Mouse (Mus musculus): ENCODE measurements around the gene Armc2.

Armc2 gene

GRCm38 (mm10) chr10:42018016-42018949 lies at the start of gene Armc2:
Armc2 (minus strand) TSS chr10:42018442.
- DNase-seq = peak; percentile 86 to 87

DNA sequence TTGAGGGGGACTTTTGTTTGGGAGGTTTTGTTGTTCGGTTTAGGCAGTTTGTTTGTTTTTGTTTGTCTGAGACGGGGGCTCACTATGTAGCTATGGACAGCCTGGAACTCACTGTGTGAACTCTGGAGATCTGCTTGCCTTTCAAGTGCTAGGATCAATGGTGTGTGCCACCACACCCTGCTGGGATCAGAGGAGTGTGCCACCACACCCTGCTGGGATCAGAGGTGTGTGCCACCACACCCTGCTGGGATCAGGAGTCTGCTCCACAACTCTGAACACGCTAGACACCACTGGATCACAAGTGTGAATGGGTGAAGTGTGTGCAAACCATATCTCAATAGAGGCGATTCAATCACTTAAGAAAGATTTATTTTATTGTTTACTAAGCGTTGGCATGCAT lies 46.2 kb upstream of the Armc2 start:
- peak; percentile 59 to 80 for DNase-seq

DNA sequence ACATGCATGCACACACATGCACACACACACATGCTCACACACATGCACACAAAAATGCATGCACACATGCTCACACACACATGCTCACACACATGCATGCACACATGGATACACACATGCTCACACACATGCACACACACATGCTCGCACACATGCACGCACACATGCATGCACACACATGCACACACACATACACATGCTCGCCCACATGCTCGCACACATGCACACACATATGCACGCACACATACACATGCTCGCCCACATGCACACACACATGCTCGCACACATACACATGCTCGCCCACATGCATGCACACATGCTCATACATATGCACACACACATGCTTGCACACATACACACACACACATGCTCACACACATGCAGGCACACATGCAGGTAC lies 41.3 kb upstream of the Armc2 start:
- DNase-seq = no peak

DNA sequence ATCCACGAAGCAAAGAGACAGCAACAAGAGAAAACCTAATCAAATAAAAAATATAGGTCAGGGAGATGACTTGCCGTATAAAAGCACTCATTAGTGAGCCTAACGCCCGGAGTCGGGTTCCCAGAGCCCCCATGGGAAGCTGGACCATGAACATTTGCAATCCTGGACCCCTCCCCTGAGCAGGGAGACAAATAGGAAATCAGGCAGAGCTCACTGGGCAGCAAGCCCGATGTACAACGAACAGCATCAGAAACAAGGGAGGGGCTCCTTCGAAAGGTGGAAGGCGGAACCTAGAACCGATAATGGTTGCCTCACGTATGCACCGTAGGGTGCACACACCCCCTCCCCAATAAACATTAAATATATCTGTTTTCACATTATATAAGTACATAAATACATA lies 39.5 kb upstream of the Armc2 start:
- no peak for DNase-seq

DNA sequence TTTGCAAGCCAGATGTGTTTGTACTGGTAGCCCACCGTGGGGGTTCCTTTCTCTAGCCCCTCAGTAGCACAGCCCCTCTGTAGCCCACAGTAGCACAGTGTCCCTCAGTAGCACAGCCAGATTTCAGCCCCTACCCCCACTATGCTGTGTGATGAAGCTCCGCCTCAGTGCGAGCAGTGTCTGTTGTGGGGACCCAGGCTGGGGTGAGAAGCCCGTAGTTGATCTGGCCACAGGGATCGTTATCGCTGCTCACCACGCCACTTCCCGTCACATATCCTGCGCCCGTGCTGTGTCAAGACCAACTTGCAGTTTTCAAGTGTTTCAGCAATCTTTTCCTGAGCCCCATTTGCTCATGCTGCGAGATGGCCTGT lies 39.0 kb upstream of the Armc2 start:
- DNase-seq = no peak

DNA sequence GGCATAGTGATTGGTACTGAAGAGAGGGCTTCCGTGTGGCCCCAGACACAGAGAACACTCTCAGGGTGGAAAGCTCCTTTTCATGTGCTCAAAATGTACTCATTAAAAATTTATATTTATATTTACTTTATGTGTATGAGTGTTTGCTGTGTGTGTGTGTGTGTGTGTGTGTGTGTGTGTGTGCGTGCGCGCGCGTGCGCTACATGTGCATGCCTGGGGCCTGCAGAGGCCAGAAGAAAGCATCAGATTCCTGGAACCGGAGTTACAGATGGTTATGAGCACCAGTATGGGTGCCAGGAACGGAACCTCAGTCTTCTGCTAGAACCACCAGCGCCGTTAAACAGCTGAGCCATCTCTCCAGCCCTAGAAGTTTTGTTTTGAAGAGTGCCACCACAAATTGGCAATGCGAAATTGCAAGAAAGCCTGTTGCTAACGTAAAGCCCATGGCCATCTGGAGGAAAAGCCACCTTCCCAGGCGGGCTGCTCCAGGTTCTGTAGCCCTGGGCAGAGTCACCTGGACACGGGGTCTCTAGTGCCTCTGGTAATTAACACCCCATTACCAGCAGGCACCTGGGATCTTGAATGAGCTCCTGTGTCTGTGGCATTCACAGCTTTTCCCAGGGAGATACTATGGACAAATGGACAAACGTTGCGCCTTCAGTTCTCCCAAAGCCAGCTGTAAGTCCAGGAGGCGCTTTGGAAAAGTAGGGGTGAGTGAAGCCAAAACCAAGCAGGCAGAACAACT lies 38.4 kb upstream of the Armc2 start:
- no peak for DNase-seq

DNA sequence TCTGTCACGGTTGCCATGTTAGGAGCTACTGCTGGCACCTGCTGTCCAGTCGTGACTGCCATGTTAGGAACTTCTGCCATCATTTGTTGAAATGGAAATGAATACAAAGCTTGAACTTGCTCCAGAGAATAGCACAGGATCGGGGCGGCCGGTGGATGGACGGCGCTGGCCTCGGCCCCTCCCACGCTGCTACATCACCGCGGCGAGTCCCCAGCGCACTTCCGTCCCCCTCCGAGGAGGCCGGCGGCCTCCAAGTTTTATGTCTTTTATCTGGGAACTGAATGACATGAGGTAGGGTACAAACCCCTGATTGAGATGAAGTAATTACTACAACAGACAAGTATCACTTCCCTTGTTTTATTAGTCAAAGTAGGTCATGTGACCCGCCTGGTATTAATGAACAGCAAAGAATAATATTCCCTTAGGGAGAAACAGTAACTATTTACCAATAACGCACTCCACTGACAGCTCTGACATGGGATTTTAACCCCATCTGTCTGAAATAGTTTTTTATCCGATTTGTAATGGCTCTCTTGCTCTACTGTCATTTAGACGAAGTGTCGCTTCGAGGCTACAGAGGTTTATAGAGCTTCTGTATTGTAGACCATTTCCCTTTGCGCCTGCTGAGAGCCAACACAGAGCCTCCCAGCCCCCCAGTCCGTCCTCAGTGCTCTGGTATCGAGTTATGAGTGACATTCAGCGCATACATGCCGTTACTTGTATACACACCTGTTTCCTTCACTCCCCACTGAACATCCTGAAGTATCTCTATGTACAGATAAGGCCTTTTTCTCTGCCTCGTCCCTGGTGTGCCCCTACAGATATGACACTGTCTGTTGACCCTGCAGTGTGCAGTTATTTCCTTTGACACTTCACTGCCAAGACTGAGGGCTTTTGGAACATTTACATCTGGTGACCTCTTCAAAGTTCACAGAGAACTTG lies 37.3 kb upstream of the Armc2 start:
- no peak for DNase-seq

DNA sequence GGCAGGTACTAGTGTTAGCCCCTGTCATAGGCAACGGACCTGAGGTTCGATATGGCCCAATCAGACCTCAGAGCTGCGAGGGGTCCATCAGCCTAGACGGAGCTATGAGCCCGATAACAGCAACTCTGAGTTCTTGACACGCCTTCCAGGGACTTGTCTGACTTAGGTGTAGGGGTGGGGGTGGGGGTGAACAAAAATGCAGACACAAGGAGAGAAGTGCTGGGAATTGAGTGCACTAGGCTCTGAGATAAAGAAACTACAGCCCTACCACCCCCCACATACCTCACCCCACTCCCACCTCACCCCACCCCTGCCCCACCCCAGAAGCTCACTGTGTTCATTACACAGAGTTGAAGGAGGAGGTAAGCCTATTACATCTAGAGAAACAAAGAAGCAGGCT lies 32.8 kb upstream of the Armc2 start:
- no peak for DNase-seq

DNA sequence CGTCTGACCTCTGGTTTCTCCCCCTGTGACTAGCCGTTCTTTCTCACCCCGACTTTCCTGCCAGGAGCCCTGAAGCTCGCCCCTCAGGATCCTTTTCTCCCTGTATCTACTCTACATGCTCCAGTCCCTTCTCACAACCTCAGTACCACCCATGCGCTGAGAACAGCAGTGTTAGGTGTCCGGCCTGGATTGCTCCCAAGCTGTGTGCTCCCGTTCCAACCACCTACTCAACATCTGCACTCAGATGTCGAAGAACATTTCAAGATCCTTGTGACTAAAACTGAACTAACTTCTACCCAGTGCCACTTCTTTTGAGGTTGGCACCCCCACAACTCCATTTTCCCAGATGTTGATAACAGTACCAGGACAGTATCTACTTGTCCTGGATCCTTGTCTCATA lies 30.4 kb upstream of the Armc2 start:
- no peak for DNase-seq

GRCm38 (mm10) chr10:42044574-42044973 lies 26.3 kb upstream of the Armc2 start:
- no peak for DNase-seq

DNA sequence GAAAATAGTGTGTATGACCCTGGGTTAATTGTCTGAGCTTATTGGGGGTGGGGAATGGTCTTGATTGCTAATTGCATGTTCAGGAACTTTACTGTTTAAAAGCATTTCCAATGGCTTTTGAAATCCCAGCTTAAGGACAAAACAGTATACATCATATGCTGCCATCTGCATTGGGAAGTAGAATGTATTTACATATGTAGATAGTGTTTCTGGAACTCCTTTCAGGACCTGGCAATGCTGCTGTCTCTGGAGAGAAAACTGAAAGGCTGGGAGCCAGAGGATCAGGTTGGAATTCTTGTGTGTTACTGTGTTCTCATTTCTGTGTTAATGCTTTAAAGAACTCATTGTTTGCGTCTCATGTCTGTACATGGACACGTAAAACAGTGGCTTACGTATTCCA lies 25.1 kb upstream of the Armc2 start:
- DNase-seq = no peak

DNA sequence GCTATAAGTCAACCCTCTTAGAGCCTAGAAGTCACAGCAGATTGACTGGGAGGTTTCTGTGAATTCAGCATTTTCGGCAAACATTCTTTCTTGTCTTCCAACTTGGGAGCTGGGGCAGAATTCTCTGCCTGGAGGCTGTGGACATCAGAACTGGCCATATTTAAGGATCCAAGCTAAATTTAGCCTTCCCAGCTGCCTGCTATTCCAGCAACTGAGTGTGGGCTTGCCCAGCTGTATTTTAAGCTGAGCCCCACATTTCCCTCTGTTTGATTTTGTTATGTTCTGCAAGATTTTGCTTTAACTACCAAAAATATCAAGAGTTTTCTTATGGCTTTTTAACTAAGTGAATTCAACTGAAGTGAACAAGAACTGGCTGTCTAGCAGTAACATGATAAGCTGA lies 24.6 kb upstream of the Armc2 start:
- DNase-seq = no peak

- DNase-seq = no peak
Measured at GRCm38 (mm10) chr10:42042087-42042486, 23.8 kb upstream of the Armc2 start.

GRCm38 (mm10) chr10:42038571-42038970 lies 20.3 kb upstream of the Armc2 start:
- no peak for DNase-seq

- no peak for DNase-seq
Measured at GRCm38 (mm10) chr10:42037301-42037870, 19.1 kb upstream of the Armc2 start.

- no peak for DNase-seq
Measured at GRCm38 (mm10) chr10:42036846-42037245, 18.6 kb upstream of the Armc2 start.

DNA sequence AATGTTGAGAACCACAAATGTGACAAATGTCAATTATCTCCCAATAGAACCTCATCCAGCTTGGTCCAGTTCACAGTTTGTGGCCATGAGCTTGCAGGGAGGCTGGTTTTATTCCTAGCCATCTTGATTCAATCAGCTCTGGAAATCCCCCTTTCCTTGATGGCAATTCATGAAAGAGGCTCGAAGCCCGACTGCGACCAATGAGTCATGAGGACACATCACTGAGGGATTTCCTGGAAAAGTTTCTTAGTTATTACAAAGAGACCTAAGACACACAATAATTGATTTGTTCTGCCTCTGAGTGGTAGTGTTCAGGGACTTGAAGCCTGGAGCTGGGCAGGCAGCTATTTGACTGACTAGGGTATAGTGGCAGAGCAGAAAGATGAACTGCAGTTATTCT lies 15.3 kb upstream of the Armc2 start:
- DNase-seq = no peak

DNA sequence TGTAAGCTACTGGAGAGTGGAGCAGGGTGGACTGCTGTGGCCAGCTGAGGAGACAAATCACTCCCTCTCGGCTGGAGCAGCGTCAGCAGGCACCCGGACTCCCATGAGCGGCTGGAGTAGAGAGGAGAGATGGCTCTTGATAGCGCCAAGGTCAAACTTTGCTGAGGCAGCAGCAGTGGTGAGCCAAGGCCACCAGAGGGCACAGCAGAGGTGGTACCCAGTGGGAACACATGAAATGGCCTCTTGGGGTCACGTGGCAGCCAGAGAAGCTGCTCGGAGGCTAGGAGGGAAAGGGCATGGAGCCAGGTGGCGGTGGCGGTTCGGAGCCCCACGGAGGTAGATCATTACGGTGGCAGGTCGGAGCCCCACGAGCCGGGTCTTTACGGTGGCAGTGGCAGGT lies 12.8 kb upstream of the Armc2 start:
- peak; percentile 91 to 94 for DNase-seq

- peak; percentile 28 to 29 for DNase-seq
Measured at GRCm38 (mm10) chr10:42029502-42029901, 11.3 kb upstream of the Armc2 start.

- DNase-seq = no peak
Measured at GRCm38 (mm10) chr10:42027337-42027736, 9.1 kb upstream of the Armc2 start.

- no peak for DNase-seq
Measured at GRCm38 (mm10) chr10:42024406-42024805, 6.2 kb upstream of the Armc2 start.

- DNase-seq = no peak
Measured at GRCm38 (mm10) chr10:42021536-42021935, 3.3 kb upstream of the Armc2 start.

DNA sequence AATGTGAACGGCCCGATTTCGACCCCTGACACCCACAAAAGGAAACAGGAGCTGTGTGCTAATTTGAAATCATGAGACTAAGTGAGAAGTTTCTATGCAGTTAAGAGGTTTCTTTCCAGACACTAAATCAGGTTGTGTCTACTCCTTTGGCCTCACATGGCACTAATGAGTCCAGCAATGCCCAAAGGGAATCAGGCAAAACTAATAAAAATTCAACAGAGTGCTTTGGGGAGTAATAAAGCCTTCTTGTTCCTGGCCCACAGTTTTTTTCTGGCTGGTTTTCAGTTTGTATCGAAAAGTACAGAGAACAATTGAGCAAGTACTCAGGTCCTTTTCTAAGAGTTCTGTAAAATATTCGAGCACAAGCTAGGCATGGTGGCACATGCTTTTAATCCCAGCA lies 4.2 kb downstream of the Armc2 start:
- no peak for DNase-seq
